Mouse (Mus musculus): ENCODE measurements around the gene Ppip5k1.
A peak's percentile ranks its signal among the peaks of the same experiment; 100 is the strongest.

The Ppip5k1 gene

DNA sequence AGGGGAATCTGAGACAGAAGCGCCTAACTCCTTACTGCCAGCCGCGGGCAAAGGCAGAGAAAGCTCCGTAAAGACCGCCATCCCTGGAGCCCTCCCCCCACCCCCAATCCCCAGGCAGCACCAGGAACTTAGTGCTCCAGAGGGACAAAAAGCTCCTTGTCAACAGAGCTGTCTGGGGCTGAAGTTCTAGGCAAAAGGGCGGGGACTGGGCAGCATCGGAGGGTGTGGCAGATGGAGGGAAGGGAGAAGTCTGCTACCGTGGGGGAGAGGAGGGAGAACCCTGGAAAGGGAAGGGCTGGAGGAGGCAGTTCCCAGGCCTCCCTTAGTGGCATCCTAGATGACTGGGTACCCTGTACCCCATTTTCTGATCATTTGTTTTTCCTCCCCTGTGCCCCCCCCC lies 57.1 kb downstream of the Ppip5k1 start:
- DNase-seq (ENCODE audit: low spot score) = no peak

DNA sequence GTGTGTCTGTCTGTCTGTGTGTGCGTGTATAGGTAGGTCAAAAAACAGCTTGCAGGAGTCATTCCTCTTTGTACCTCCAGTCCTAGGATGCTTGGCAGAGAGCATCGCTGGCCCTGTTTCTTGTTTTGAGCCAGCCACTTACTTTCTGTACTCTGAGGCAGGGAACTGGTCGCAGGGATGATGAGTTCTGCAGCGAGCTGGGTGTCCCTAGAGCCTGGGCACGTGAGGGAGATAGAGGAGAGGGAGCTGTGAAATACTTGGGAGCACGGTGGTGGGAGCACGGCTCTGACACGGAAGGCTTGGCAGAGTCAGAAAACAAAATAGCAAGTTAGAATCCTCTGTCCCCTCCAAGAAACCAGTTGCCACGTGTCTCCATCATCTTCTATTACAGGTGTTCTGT lies 57.5 kb downstream of the Ppip5k1 start:
- DNase-seq (ENCODE audit: low spot score) = no peak

DNA sequence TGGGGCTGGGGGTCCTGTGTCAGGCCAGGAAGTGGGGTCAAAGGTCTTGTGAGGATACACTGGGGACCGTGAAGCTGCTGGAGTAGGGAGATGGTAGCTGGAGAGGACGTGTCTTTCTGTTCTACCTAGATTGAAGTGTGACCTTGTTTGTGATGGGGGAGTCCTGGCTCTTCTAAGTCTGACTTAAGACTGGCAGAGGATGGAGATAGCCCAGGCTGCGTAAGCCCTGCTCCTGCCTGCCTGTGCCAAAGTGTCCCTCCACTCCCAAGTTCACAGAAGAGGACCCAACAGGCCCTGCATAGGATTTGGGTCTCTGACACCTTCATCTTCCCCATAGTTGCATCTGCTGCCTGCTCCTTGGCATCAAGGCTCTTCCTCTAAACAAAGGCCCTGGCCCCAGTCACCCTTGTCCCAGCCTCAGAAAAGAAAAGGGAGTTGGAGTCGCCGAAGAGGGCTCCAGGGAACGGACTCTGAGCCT lies 58.4 kb downstream of the Ppip5k1 start:
- DNase-seq (ENCODE audit: low spot score) = no peak

DNA sequence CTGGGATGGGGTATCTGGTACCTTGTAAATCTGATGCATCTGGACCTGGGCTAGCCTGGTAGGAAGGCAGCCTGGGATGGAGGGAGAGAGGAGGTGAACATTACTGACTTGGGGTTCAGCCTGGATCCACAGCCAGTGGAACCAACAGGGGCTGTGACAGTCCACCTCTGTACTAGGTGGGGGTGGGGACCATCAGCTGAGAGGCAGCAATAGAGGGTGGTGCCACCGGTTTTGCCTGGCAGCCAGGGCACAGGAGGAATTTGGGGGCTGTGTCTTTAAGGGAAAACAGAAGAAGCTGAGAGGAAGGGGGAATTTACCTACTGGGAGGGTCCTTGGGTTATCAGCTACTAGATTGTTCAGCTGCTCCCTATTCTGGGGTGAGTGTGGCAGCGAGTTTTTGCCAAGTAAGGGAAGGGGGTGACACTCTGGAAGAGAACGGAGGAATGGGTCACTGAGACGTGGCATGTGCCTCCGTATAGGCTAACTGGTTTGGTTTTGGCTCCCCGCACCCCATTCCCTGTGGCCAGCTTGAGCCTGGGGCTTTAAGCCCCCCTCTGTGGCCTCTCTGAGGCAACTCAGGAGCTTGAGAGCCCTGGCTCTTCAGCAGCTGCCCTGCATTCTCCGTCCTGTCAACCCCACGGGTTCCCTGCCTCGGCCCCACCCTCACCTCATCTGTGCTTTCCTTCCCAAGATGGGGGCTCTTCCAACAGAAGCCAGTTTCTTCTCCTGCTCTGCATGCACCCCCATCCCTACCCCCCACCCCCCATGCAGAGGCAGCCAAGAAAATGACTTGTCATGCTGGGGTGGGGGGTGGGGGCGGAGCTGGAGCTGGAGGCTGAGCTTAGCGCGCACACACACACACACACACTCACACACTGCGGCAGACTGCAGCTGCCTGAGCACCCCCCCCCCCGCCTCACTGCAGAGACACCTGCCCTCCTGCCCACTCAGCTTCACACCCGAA lies 59.3 kb downstream of the Ppip5k1 start:
- DNase-seq (ENCODE audit: low spot score) = peak; percentile 51

DNA sequence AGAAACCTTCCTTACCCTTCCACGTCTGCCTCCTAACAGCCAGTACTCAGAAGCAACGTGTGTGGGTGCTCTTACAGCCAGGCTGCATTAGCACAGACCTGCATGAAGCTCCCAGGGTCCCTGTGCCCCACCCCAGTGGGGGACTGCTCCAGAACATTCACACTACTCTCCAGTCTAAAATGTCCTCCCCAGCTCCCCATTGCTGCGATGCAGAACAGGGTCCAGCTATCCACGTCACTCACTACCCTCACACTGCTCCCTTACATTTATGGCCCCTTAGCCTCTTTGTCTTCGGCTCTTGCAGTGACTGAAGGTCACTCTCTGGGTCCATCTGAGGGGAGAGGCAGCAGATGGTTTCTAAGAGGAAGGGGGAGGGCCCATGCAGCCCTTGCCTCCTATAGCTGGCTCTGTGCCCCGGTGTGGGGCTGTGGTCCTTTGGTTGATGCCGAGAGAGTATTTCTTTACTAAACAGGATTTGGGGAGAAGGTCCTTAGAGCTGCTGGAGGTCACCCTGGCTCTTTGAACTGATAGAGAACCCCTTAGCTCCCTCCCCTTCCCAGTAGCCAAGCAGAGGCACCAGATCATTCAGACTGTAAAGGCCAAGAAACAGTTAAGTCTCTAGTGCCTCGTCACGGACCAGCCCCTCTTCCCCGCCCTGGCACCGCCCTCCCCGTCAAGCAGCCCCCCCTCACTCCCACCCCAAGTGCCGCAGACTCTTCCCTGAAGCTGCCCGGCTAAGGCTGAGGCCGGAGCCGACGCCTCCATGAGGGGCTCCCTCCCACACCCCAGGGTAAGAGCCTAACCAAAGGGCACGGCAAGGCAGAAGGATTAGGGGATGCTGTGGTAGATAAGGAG lies 60.2 kb downstream of the Ppip5k1 start:
- peak; percentile 76 for DNase-seq (ENCODE audit: low spot score)

DNA sequence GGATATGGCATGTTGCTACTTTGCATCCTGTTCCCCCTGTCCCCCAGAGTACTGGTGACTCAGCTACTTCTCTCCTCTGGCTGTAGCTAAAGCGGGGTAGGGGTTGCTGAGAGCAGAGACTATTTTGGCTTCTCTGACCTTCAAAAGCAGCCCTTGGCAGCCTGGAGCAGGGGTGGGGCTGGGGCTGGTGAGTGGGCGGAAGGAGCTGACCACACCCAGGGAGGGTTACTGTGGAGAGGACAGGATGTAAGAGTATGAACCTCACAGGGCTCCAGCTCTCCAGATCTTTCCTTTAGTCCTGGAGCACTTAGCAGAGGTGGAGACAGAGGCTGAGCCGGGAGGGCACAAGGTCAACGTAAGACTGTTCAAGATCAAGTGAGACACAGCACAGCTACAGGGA lies 61.0 kb downstream of the Ppip5k1 start:
- DNase-seq (ENCODE audit: low spot score) = peak; percentile 71

DNA sequence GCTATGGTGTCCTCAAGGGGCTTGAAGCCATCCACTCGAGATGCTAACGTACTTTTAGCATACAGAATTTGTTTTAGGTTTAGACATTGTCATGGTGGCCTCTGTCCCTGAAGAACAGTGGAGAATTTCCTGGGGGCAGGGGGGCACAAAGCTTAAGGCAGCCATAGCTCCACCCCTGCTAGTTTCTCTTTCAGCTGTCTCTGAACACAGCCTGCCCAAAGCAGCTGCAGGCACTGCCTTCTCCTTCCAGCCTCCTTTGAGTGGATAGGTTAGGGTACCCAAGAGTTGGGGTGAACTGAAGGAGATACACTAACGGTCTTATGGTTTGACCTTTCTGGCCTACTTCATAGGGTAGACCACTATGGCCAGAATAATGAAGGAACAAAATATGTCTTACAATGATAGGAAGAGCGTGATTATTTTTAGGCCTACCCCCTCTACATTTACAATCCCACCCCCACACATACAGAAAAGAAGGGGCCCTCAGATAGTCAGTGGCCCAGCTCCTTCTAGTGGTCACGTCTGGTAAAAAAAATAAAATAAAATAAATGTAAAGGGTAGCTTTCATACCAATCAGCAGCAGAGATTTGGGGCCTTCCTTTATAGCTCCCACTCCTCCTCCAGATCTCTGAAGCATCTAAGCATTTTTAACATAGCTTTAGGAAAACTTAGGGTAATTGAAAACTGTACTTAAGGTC lies 62.7 kb downstream of the Ppip5k1 start:
- DNase-seq (ENCODE audit: low spot score) = no peak

DNA sequence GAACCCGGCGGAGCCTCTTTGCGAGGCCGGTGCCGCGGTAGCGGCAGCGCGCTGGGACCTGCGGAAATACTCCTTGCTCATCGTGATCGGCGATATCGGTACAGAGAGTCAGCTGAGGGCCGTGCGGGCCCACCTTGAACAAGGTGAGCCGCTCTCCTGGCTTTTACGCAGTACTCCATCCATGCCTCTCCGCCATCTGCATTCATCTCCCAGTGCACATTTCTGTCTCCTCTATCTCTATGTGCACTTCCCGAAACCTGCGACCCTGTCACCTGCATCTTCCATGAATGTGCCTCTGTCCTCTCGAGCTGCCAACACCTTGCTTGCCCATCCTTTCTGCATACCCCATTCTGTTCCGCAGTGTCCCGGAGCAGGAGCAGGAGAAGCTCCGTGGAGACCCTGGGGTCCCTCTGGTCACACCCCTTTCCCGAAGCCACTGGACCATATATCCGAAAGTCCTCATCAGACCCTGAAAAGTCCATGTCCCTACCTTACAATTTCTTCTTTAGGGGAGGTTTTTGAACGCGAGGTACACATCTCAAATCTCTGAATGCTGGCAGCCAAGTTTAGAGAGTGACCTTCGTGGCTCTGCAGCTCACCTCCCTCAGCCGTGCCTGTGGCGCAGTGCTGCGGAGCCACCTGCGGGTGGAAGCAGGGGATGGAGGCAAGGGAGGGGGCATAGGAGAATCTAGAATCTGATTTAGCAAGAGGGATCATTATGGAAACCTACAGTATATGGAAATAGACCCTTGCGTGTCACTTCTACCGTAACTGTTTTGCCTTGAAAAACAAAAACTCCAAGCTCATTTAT lies 65.3 kb downstream of the Ppip5k1 start:
- DNase-seq (ENCODE audit: low spot score) = no peak

DNA sequence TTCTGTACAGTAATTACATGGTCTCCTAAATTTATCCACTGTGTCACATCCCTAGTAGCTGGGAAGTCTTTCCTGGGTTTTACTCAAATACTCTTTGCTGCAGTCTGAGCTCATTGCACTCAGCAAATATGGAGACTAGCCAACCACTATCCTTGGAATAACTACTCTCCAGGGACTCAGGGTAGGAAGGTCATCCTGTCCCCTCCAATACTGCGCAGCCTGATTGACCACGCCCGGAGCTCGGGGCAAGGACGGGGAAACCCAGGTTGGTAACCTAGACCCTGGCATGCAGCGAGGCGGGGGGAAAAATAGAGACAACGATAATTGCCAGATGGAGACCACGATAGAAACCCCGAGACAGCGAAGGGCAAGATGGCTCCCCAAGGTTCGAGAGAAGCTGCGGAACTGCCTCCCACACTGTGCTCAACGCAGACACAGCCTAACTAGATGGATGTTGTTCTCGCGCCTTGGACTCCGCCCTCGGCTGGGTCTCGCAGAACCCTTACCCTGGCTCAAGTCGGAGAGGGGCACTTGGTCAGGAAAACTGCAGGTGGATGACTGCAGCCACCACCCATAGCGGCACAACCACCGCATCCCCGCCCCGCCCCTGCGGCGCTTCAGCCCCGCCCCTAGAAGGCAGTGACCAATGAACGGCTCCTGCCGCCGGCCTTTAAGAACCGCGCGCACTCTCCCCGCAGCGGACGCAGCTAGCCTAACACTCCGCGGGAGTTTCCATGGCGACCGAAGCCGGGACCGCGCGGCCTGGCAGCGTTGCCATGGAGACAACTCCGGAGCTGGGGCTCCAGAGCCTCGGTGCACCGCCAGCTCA lies 66.1 kb downstream of the Ppip5k1 start, which contains the start of gene Map1a:
Map1a (plus strand) TSS at position 700 of the 829 bp plus-strand sequence.
- DNase-seq (ENCODE audit: low spot score) = peak; percentile 96

DNA sequence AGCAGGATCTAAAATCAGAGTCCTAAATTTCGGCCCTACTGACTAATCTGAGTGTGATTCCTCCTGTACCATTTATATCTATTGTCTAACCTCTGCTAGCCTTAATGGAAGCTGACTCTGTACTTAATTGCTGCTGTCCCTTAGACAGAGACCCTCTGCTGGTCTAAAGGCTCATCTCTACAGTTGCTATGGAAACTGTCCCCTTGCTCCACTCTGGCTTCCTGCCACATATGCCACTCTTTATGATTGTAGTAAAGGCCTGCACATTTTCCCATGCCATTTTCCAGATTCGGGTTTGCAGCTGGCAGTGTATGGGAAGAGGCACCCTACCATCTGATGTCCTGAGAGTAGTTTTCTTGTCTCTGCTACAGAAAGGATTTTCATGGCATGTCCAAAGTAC lies 67.3 kb downstream of the Ppip5k1 start:
- no peak for DNase-seq (ENCODE audit: low spot score)

DNA sequence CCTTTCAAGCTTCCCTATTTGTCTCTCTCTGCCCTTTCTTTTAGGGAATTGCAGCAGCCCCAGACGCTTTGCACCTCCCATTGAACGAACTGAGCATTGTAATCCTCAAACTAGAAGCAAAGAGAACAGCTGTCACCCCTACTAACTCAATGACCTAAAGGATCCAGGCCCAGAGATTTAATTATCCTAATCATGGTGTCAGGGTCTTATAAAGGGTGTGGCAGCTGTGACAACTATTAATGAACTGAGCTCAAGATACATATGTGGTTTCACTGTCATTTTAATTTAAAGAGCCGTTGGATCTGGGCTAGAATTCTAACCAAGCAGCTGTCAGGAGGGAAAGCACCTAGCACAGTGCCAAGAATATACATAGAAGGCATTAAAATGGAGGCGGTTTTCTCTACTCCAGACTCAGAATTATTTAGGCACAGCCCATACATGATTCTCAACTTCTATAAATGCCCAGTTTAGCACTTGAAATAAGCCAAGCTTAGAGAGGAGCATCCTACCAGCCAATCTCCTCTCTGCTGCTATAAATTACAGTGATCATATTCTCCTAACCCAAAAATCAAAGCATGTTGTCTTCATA lies 83.2 kb downstream of the Ppip5k1 start:
- DNase-seq (ENCODE audit: low spot score) = no peak

DNA sequence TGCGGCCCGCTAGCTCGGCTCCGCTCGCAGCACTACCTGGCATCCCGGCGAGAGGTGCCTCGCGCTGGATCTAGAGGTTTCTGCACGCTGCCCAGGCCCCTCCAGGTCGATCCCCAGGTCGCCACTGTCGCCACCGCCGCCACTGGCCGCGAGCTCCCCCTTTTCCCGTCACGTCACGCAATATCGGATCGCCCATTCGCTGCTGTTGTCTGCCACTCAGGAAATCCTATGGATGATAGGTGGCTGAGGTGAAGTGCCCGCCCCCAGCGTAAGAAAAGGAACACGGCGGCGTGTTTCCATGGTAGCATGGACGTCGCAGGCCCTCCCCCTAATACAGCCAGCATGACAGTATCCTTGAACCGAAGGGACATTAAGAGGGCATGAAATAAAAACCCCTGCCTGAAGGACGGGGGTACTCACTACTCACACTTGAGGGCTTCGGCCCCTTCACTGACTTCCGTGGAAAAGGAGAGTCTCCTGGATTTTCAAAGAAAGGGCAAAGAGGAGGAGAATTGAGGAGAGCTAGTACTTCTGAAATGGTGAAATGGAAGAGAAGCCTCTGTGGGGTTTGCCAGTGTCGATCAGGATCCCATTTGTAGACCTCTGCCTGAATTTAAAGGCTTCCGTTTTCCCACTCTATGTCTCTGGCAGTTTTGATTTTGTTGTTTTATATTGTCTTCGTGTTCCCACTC lies 83.8 kb downstream of the Ppip5k1 start, which contains the start of gene Trp53bp1:
Trp53bp1 (minus strand) TSS at position 172 of the 692 bp plus-strand sequence.
- peak; percentile 96 for DNase-seq (ENCODE audit: low spot score)

DNA sequence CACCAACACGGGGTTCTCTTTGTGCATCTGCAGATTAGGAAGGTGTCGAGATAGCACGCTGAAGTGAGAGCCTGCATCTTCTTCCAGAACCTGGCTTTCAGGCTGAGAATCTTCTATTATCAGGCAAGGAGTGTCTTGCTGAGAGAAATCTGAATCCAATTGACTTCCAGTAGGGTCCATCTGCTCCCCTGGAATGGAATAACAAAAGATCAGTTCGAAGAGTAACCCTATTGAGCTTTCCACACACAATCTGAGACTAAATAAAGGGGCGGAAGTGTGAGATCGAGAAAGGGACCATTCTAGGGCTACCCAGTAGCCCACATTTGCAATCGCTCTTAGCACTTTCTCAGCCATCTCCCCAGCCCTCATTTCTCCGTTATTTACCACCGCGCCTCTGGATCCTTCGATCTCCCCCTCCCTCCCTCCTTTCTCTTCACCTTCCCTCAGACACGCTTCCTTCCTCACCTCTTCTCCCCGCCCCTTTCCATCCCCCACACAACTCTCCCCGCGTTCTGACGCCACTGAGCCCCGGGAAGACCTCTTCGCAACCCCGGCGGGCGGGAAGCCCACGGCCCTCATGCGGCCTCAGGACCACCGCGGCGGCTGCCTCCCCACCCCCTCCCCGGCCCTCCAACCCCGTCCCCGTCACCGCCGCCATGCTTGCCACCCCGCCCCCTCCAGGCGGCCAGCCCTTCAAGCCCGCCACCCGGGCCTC lies 84.5 kb downstream of the Ppip5k1 start:
- DNase-seq (ENCODE audit: low spot score) = no peak

DNA sequence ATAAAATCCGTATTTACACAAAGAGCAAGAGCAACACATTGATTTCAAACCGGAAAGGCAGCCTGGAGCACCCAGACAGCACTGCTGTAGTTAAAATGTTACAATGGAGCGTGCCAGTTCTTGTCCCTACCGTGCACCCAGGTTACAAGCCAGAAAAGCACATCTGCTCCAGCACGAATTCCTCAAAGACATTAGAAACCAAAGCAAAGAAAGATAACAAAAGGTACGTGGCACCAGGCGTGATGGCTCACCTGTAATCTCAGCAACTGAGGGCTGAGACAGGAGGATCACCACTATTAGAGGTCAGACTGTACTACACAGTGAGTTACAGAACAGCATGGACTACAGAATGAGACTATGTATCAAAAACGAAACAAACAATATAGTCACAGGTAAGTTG lies 86.8 kb downstream of the Ppip5k1 start:
- DNase-seq (ENCODE audit: low spot score) = no peak

All from testis, postnatal 10 days (tissue).